Mouse (Mus musculus) kidney, embryonic 15.5 days (tissue): Measurements from ENCODE around the gene Flt3. TPM values are rescaled to one million over a fixed set of nuclear protein-coding genes. Genes with fewer than 3 reads are reported as not detected.

Experiments
- ATAC-seq: fragments of 200-750 bp; cut with Nextera tagmentation; replicated peaks from 2 replicates; pipeline ENCODE4 v1.8.0; 2017; ENCODE audit warnings: moderate TSS enrichment; ENCODE audit not compliant: low FRiP score
- H3K27ac ChIP-seq: fragments of 300-500 bp; sonication (generic); 2 replicates; pipeline ENCODE4 v1.5.1; 2015; ENCODE audit warnings: mild to moderate bottlenecking, inconsistent platforms
- H3K27me3 ChIP-seq: fragments of 300-500 bp; sonication (generic); 2 replicates; pipeline ENCODE4 v1.6.1; 2015; ENCODE audit warnings: inconsistent platforms
- H3K36me3 ChIP-seq: fragments of 300-500 bp; sonication (generic); 2 replicates; pipeline ENCODE4 v1.6.1; 2015; ENCODE audit warnings: inconsistent platforms
- H3K4me1 ChIP-seq: fragments of 300-500 bp; sonication (generic); 2 replicates; pipeline ENCODE4 v1.6.1; 2015; ENCODE audit warnings: inconsistent platforms
- H3K4me2 ChIP-seq: fragments of 300-500 bp; sonication (generic); 2 replicates; pipeline ENCODE4 v1.6.1; 2015; ENCODE audit warnings: moderate library complexity, mild to moderate bottlenecking, inconsistent platforms
- H3K4me3 ChIP-seq: fragments of 300-500 bp; sonication (generic); replicated peaks from 2 replicates; pipeline ENCODE4 v1.5.1; 2015; ENCODE audit warnings: mild to moderate bottlenecking, inconsistent platforms
- H3K9ac ChIP-seq: fragments of 300-500 bp; sonication (generic); 2 replicates; pipeline ENCODE4 v1.6.1; 2015; ENCODE audit warnings: mild to moderate bottlenecking, inconsistent platforms
- H3K9me3 ChIP-seq: fragments of 300-500 bp; sonication (generic); replicated peaks from 2 replicates; pipeline ENCODE4 v1.6.1; 2016; ENCODE audit warnings: inconsistent platforms
- WGBS: fragments of 180-500 bp; shearing (Covaris S2); methylation state at CpG from one replicate; pipeline ENCODE4 v1.1.7; 2015; ENCODE audit warnings: mixed read lengths; 5-methylcytosine and 5-hydroxymethylcytosine counted together
- polyA plus RNA-seq: library from polyadenylated mRNA; unstranded; fragments of >200 nt; fragmentation: Nextera tagmentation; extraction: Ambion mirVana; gene quantifications from 2 replicates; pipeline ENCODE4 v1.2.1, GENCODE M21; 2015

The Flt3 gene
- polyA plus RNA-seq, 1 experiment from 2014 or later = 0.05 TPM

DNA sequence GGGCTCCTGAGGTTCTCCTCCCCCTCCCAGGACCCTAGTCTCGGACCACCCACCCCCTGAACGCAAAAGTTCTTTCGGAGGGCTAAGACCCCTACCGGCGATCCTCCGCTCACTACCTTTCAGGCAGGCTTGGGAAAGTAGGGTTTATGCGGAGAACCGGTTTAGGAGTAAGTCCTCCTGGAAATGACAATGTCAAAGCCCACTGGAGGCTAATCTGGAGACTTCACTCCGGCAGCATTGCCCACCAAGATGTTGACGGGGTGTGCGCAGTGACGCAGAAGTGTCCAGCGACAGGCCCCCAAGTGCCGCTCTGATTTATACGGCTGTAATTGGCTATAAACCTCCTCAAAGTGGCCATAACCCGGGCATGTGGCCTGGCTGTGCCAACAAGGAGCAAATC is 95.1 kb downstream of the Flt3 start:
- Histone ChIP-seq H3K36me3 (no peaks in the 10 kb centered on the region), H3K4me2 (no peak overlapping the region), H3K4me3 (no peak overlapping the region), H3K4me1 (peaks cover 39% of the 10 kb centered on the region), H3K9me3 (no peaks in the 10 kb centered on the region), H3K9ac (no peak overlapping the region), H3K27me3 (peaks cover 100% of the 10 kb centered on the region), H3K27ac (no peak overlapping the region)
- WGBS = 1% methylated on average over 16 of the region's 16 CpGs
- ATAC-seq = no peak

DNA sequence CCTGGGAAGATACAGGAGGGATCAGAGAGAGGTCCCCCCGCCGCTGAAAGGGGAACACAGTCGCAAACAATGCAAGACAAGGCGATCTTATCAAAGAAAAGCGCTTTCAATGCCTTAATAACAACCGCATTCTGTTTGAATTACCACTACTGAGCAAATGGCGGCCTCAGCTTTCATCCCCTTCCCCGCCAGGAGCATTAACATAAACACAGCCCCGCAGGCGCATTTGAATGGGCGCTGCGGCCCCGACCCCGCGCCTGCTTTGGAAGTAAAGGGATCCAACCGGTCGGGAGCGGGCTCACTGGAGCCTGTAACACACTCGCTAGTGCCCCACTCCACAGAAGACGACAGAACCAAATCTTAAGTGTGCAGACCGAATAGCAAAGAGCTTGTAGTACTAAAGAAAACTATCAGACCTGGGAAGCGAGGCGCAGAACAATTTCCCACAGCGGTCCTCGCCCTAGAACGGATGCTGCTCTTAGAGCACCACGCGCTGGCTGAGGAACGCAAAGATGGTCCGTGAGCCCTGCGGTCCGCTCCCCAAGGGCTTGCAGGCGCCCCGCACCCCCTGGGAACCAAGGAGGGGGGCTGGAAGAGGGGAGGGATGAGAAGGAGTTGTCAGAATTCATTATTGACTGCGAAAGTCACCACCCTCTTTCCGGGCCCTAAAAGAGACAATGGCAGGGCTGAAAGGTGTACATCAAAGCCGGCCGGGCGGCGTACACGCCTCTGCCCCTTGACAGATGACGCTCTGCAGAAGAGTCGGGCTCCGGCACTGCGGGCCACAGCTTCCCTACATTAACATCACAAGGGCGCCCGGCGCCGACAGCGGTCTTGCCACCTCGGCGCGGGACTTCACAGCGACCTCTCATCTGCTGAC is 95.8 kb downstream of the Flt3 start:
- Histone ChIP-seq H3K4me1 (peaks cover 45% of the 10 kb centered on the region), H3K9me3 (no peaks in the 10 kb centered on the region), H3K9ac (no peak overlapping the region), H3K4me2 (no peak overlapping the region), H3K27me3 (peaks cover 100% of the 10 kb centered on the region), H3K4me3 (no peak overlapping the region), H3K36me3 (no peaks in the 10 kb centered on the region), H3K27ac (no peak overlapping the region)
- WGBS = under 1% methylated on average over 54 of the region's 54 CpGs
- ATAC-seq = no peak

DNA sequence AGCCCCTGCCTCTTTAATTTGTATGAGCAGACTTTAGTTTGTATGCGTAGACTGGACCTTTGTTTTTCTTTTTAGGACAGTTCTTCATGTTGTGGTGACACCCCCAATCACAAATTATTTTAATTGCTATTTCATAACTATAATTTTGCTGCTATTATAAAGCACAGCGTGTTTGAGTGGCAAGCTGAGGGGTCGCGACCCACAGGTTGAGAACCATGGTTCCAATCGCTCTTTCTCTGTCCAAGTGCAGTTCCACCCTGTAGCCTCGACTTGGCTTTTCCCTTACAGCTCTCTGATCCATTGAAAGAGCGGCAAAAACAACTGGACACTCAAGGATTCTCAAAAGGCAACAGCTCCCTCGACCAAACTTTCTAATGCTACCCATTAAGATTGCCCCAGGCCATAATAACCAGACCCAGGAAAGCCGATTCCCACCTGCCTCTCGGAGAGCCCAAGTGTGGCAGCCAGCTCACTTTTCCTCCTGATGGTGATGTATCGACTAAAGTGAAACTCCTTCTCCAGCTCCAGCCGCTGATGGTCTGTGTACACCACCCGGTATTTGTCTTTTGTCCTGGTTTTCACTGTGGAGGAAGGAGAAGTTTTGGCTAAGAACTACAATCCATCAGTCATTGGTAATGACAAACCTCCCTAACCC is 97.4 kb downstream of the Flt3 start:
- H3K4me3 ChIP-seq = no peak overlapping the region
- peaks cover 49% of the 10 kb centered on the region for H3K4me1 ChIP-seq
- H3K9ac ChIP-seq = no peak overlapping the region
- no peak overlapping the region for H3K4me2 ChIP-seq
- no peaks in the 10 kb centered on the region for H3K9me3 ChIP-seq
- 6% methylated on average over 13 of the region's 13 CpGs for WGBS
- no peak overlapping the region for H3K27ac ChIP-seq
- ATAC-seq = no peak
- no peaks in the 10 kb centered on the region for H3K36me3 ChIP-seq
- H3K27me3 ChIP-seq = peaks cover 100% of the 10 kb centered on the region

DNA sequence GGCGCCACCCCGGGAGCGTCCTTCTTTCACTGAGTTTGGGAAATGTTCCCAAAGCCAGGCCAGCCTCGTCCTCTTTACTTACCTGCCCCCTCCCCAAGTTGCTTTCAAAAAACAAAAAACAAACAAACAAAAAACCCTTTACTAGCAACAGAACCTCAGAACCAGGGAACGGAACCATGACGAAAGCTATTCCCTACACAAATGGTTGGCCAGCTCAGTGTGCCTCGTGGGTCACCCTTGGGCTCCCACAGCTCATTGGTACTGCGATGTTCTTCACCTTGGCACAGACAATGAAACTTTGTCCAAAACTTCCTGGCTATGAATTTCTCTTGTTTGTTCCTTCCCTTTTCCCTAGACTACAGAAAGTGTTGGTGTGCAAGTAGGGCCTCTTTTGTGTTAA is 98.1 kb downstream of the Flt3 start:
- no peak overlapping the region for H3K27ac ChIP-seq
- H3K4me2 ChIP-seq = no peak overlapping the region

DNA sequence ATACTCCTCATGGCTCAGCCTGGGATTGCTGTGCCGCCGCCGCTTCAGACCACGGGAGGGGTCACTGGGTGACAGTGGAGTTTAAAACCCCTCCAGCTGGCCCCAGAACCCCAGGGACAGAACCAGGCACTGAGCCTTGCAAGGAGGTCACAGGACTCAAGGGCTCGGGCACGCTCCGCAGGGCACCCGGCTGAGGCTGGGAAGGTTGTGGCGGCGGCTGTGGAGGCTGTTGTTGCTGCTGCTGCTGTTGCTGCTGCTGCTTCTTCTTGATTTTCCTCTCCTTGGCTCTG is 98.6 kb downstream of the Flt3 start:
- Histone ChIP-seq H3K36me3 (no peaks in the 10 kb centered on the region), H3K4me1 (peaks cover 44% of the 10 kb centered on the region), H3K4me3 (no peak overlapping the region), H3K9ac (no peak overlapping the region), H3K9me3 (no peaks in the 10 kb centered on the region), H3K4me2 (no peak overlapping the region), H3K27me3 (peaks cover 100% of the 10 kb centered on the region), H3K27ac (no peak overlapping the region)
- WGBS = 4% methylated on average over 10 of the region's 10 CpGs
- ATAC-seq = no peak

More for the DNA sequence above, 98.1 kb downstream of the Flt3 start:
- no peak for ATAC-seq
- Histone ChIP-seq H3K4me1 (peaks cover 48% of the 10 kb centered on the region), H3K36me3 (no peaks in the 10 kb centered on the region), H3K27me3 (peaks cover 100% of the 10 kb centered on the region), H3K4me3 (no peak overlapping the region), H3K9ac (no peak overlapping the region), H3K9me3 (no peaks in the 10 kb centered on the region)
- WGBS = 9% methylated on average over 8 of the region's 8 CpGs

DNA sequence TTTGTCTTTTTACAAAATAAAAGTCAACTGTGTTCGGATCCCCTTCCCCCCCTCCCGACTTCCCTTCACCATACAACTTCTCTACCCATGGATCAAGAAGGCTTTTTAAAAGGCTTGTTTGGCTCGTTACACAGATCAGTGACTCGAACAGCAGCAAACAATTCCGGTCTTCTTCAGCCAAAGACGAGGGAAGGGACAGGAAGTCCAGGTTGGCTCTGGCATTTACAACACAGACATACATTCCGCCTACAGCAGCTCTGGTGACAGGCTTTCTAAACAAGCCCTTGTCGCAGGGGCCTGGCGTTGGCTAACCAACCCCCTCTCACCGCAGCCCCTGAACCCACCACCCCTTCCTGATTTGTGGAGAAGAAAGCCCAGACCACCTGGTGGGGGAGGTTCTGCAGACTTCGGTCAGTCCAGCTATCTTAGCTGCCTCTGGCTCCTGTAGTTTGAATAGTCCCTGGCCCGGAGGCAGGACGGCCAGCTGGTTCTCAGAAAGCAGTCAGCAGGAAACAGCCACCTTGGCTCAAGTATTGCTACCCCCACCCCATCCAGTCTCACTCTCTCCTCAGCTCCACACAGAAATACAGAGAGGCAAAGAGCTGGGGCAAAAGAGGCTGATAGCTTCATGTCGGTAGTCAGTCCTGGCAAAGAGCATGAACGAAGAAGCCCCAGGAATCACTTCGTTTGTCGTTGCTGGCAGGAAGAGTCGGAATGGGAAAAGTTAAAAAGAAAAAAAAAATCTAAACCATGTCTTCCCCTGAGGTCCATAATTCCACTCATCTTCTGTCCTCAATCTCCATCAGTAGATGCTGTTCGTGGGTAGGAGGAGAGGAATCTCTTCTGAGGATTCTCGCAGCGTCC is 99.1 kb downstream of the Flt3 start:
- H3K36me3 ChIP-seq = no peaks in the 10 kb centered on the region
- no peak for ATAC-seq
- H3K4me1 ChIP-seq = peaks cover 38% of the 10 kb centered on the region
- peaks cover 99% of the 10 kb centered on the region for H3K27me3 ChIP-seq
- no peak overlapping the region for H3K9ac ChIP-seq
- no peak overlapping the region for H3K27ac ChIP-seq
- H3K4me3 ChIP-seq = no peak overlapping the region
- H3K9me3 ChIP-seq = no peaks in the 10 kb centered on the region
- WGBS = 4% methylated on average over 21 of the region's 21 CpGs
- no peak overlapping the region for H3K4me2 ChIP-seq

DNA sequence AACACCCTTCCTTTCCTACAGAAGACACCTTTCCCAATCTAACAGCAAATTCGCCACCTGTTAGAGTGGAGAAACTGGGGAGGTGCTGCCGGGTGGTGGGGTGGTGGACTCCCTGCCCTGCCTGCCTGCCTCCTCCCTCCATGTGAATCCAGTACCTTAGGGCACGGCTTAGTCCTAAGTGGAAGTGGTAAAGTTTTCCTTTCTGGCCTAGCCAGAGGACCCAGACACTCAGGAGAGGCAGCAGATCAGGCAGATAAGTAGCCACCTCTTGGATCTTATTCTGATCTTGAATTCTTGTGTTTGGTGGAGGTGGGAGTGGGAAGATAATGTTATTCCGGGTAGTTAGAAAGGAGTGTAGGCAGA is 100.3 kb downstream of the Flt3 start:
- H3K9ac ChIP-seq = no peak overlapping the region
- H3K4me1 ChIP-seq = peaks cover 28% of the 10 kb centered on the region
- H3K36me3 ChIP-seq = no peaks in the 10 kb centered on the region
- H3K27ac ChIP-seq = no peak overlapping the region
- H3K4me2 ChIP-seq = peak overlapping the region; percentile 52
- H3K27me3 ChIP-seq = peaks cover 96% of the 10 kb centered on the region
- H3K9me3 ChIP-seq = no peaks in the 10 kb centered on the region
- peak overlapping the region; percentile 29 for H3K4me3 ChIP-seq
- WGBS = 8% methylated on average over 4 of the region's 4 CpGs
- ATAC-seq = 0 out of 2 replicates have a peak, but pooled peaks have one; percentile 10

DNA sequence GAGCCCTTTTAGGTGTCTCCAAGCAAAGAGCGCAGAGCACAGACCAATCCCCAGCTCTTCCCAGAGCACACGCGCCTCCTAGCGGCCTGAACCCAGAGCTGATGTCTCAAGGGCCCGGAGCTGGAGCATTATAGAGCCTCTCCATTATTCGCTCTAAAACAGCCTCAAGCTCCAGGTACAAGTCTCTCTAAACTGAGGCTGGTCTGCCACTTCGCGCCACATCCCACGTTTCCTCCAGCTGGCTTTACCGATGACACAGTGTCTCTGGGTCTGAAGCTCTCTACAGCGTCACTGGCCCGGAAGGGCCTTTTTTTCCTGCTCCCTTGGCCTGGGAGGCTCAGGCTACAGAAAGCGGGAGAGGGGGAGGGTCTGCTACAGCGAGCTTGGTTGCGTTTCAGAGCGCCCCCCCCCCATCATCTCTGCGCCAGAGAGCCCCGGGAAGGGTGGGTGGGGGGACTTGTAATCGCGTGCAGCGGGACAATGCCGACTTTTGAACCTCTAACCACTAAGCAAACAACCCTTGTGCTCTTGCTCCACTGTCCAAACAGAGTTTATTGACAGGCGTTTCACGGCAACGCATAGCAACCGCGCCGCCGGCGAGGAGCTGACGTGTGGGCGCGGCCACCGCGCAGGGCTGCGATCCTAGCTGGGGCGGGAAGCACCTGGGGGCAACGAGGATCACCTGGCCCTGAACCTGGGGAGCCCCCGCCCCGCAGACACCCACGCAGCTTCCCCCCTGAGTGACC is 100.9 kb downstream of the Flt3 start:
- no peaks in the 10 kb centered on the region for H3K9me3 ChIP-seq
- peaks cover 96% of the 10 kb centered on the region for H3K27me3 ChIP-seq
- peak overlapping the region; percentile 29 for H3K4me3 ChIP-seq
- H3K4me1 ChIP-seq = peaks cover 24% of the 10 kb centered on the region
- whole genome bisulfite sequencing = 1% methylated on average over 41 of the region's 41 CpGs
- no peak overlapping the region for H3K27ac ChIP-seq
- ATAC-seq = peak; percentile 78
- no peaks in the 10 kb centered on the region for H3K36me3 ChIP-seq
- H3K4me2 ChIP-seq = peak overlapping the region; percentile 52
- H3K9ac ChIP-seq = no peak overlapping the region

DNA sequence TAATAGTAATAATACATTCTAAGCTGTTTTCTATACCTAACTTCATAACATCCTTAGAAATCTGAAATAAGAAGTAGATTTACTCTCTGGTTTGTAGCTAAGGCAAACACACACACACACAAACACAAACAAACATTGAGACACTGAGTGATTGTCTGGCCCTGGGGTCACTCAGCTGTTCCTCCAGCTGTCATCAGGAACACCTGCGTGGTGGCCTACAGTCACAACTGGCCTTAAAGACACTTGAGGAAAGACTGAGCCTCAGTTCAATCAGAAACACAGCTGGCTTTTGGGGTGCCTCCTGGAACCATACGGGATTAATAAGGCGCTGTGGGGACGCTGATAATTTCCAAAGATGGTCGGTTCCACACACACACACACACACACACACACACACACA is 103.0 kb downstream of the Flt3 start:
- ATAC-seq = no peak
- H3K4me3 ChIP-seq = no peak overlapping the region
- 75% methylated on average over 5 of the region's 5 CpGs for WGBS
- no peaks in the 10 kb centered on the region for H3K9me3 ChIP-seq
- peaks cover 96% of the 10 kb centered on the region for H3K27me3 ChIP-seq
- H3K9ac ChIP-seq = no peak overlapping the region
- no peak overlapping the region for H3K27ac ChIP-seq
- H3K36me3 ChIP-seq = no peaks in the 10 kb centered on the region
- H3K4me2 ChIP-seq = no peak overlapping the region
- peaks cover 32% of the 10 kb centered on the region for H3K4me1 ChIP-seq

DNA sequence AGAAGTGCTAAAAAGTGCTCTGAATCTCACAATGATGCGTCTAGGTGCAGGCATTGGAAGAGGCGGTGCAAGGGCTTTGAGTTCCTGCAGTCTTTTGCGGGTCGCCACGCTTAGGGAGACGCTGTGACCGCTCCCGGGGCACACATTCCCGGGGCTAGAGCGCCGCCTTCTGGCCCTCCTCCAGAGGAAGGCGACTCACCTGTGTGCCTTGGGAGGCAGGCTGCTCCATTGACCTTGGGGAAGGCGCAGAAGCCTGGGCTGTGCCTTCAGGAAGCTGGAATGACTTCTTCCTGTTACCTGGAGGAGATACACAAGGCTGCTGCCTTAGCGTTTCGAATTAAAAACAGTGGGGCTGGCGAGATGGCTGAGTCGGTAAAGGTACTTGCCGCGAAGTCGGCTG is 106.2 kb downstream of the Flt3 start:
- no peak for ATAC-seq

DNA sequence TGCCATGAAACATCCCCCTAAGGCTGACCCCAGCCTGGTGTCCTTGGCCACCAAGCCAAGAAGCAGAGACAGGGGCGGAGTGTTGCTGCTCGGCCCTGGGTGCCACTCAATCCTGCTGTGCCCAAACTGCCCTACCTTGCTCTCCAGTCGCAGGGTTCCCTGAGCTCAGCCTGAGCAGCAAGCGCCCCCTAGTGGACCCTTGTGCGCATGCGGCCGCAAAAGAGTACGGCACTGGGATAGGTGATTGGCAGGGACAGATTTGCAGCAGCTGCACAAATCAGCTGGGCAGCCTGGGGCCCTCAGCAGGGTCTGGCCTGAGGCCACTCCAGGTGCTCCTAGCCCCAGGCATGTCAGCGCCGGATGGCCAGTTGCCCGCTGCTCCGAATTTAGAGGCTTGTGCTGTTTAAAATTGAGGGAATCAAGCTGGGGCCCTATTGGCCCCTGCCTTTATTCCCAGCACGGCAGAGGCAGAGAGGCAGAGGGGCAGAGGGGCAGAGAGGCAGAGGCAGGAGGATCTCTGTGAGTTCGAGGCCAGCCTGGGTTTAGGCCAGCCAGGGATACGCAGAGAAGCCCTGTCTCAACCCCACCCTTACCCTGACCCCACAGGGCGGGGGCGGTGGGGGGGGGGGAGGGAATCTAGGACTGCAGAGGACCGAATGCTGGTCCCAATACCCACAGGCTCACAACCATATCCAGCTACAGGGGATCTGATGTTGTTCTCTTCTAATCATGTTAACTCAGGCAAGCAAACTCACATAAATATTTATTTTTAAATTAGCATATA is 107.0 kb downstream of the Flt3 start:
- peaks cover 78% of the 10 kb centered on the region for H3K27me3 ChIP-seq
- 23% methylated on average over 18 of the region's 18 CpGs for WGBS
- H3K9me3 ChIP-seq = no peaks in the 10 kb centered on the region
- H3K27ac ChIP-seq = no peak overlapping the region
- H3K9ac ChIP-seq = no peak overlapping the region
- H3K4me3 ChIP-seq = no peak overlapping the region
- H3K4me1 ChIP-seq = peaks cover 18% of the 10 kb centered on the region
- H3K36me3 ChIP-seq = no peaks in the 10 kb centered on the region
- ATAC-seq = peak; percentile 89
- peak overlapping the region; percentile 17; the same call in 1 of the 2 replicates for H3K4me2 ChIP-seq

More for the DNA sequence above, 106.2 kb downstream of the Flt3 start:
- H3K4me3 ChIP-seq = no peak overlapping the region
- peaks cover 81% of the 10 kb centered on the region for H3K27me3 ChIP-seq
- 24% methylated on average over 20 of the region's 20 CpGs for WGBS
- H3K9ac ChIP-seq = no peak overlapping the region
- peaks cover 18% of the 10 kb centered on the region for H3K4me1 ChIP-seq
- H3K36me3 ChIP-seq = no peaks in the 10 kb centered on the region
- no peak overlapping the region for H3K4me2 ChIP-seq
- H3K9me3 ChIP-seq = no peaks in the 10 kb centered on the region
- H3K27ac ChIP-seq = no peak overlapping the region
